Mouse (Mus musculus) thymus, adult 2 months (tissue): ENCODE measurements at regions not wholly inside any gene's neighbourhood (a gene's known extent, or its start where the extent isn't known, plus 50 kb on each side); places are given as distances from the start of the nearest gene placed in this dataset.

ENCODE experiments used
- CTCF ChIP-seq: fragments of 200-500 bp; IDR thresholded peaks from 2 replicates; pipeline ENCODE4 v1.5.1; 2012; ENCODE audit warnings: mild to moderate bottlenecking, control low read depth, low read length, moderate library complexity, borderline replicate concordance; ENCODE audit not compliant: control insufficient read depth, poor library complexity, insufficient read depth; ENCODE audit errors: extremely low read depth
- POLR2A ChIP-seq: fragments of 200-500 bp; IDR thresholded peaks from 2 replicates; pipeline ENCODE4 v1.6.1; 2012; ENCODE audit warnings: mild to moderate bottlenecking, low read length, control low read depth, moderate library complexity; ENCODE audit not compliant: control insufficient read depth, poor library complexity, insufficient read depth; ENCODE audit errors: extremely low read depth

DNA sequence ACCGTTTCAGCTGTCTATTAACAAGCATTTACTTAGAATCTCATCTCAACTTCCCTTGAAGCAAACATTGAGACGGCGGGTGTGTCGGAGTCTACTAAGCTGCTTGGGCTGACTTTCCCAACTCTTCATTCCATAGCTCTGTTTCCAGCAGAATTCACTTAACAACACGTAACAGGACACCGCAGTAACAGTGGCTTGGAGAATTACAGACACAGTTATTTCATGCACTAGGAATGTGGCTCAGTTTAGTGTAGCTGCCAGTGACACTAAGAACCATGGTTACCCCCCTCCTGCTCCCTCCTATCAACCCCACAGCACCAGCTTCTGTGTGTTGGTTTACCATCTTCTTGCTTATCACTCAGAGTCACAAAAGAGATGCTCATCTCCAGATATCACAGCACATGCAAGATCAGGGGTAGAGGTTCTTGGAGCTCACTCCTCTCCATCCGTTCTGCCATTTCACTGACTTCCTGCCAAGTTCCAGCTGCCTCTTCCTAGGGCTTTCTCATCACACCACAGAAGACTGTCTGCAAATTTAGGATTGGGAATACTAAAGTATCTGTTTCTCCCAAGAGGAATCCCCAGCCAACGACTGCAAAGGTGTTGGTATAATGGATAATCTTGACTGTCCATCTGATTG lies 90.7 kb downstream of the Banf2 start:
- TF ChIP-seq CTCF (no peak), POLR2A (no peak)
